Mouse (Mus musculus) ovary, postnatal 14 days (tissue): ENCODE data around the gene Fzd4.

ENCODE experiments used
- DNase-seq: peaks from one replicate; pipeline ENCODE4 v3.0.0; 2022; ENCODE audit warnings: low spot score

Gene Fzd4

GRCm38 (mm10) chr7:89401136-89401858 lies 2.9 kb upstream of the Fzd4 start:
- DNase-seq = no peak

GRCm38 (mm10) chr7:89401936-89402335 lies 2.2 kb upstream of the Fzd4 start:
- DNase-seq = no peak

- DNase-seq = peak; percentile 47
These were observed 842 bp upstream of the Fzd4 start for GRCm38 (mm10) chr7:89403053-89403972.

- no peak for DNase-seq
These were observed 732 bp downstream of the Fzd4 start for GRCm38 (mm10) chr7:89404734-89405440.

- no peak for DNase-seq
These were observed 1.9 kb downstream of the Fzd4 start for GRCm38 (mm10) chr7:89406011-89406410.

GRCm38 (mm10) chr7:89407006-89407940 lies 3.1 kb downstream of the Fzd4 start:
- no peak for DNase-seq

GRCm38 (mm10) chr7:89410294-89410693 lies 6.1 kb downstream of the Fzd4 start:
- DNase-seq = no peak

- DNase-seq = no peak
These were observed 7.2 kb downstream of the Fzd4 start for GRCm38 (mm10) chr7:89411346-89411745.

- DNase-seq = no peak
These were observed 7.9 kb downstream of the Fzd4 start for GRCm38 (mm10) chr7:89412094-89412493.

GRCm38 (mm10) chr7:89416027-89416426 lies 11.9 kb downstream of the Fzd4 start:
- no peak for DNase-seq

- DNase-seq = no peak
These were observed 13.6 kb downstream of the Fzd4 start for GRCm38 (mm10) chr7:89417707-89418106.

- DNase-seq = no peak
These were observed 14.0 kb downstream of the Fzd4 start for GRCm38 (mm10) chr7:89418127-89418653.

GRCm38 (mm10) chr7:89418917-89419679 lies 14.9 kb downstream of the Fzd4 start:
- no peak for DNase-seq

GRCm38 (mm10) chr7:89421294-89421693 lies 17.1 kb downstream of the Fzd4 start:
- no peak for DNase-seq

GRCm38 (mm10) chr7:89422650-89423049 lies 18.5 kb downstream of the Fzd4 start:
- DNase-seq = no peak

GRCm38 (mm10) chr7:89423194-89423593 lies 19.0 kb downstream of the Fzd4 start:
- DNase-seq = no peak

GRCm38 (mm10) chr7:89423688-89424255 lies 19.6 kb downstream of the Fzd4 start:
- DNase-seq = no peak

GRCm38 (mm10) chr7:89424659-89425058 lies 20.5 kb downstream of the Fzd4 start:
- DNase-seq = no peak

GRCm38 (mm10) chr7:89425803-89426725 lies 21.9 kb downstream of the Fzd4 start:
- no peak for DNase-seq
